Mouse (Mus musculus): ENCODE results near the gene Aqp5.

GRCm38 (mm10) chr15:99547732-99548131 lies 42.9 kb upstream of the Aqp5 start:
- no peak for TF ChIP-seq CTCF (IDR thresholded peaks at IDR 0.05; ENCODE audit: extremely low read depth, insufficient read depth, insufficient read length, insufficient replicate concordance)
- TF ChIP-seq POLR2A (IDR thresholded peaks at IDR 0.05; ENCODE audit: low read depth, low read length), result no peak

Measured in spleen, adult 2 months (tissue).